8 mouse cellular contexts compared by ENCODE assay signal in the genomic region with DNA sequence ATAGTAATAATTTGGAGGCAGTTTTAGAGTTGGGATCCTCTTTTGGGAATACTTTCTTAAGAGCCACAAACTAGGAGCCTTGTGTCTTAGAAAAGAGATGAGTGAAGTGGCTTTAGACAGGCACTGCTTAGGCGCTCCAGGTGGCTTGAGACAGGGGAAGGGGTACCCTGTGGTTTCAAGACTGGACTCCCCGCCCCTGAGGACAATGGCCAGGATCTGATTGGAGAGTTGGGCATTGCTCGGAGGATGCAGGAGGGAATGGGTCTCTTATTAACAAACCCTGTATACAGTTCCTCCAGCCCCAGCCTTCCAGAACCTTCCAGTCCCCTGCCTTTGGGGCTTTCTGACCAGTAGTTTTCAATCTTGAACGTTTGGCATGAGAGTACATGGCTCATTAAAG. TPM values are rescaled to one million over a fixed set of nuclear protein-coding genes. Genes with fewer than 3 reads are reported as not detected.
A peak's percentile ranks its signal among the peaks of the same experiment; 100 is the strongest.
DNase-seq lines count a peak whose midpoint lies in the region; ATAC-seq and TF ChIP-seq lines count a peak whose summit lies in the region.

No protein-coding gene starts in this region.

- no peaks in the 10 kb centered on the region; the same call in 1 of the 2 replicates for H3K36me3 ChIP-seq in kidney, embryonic 14.5 days (ENCODE audit: control insufficient read depth, insufficient read depth, low read length)
- H3K36me3 ChIP-seq in embryonic facial prominence, embryonic 12.5 days, result no peaks in the 10 kb centered on the region
- no peaks in the 10 kb centered on the region for H3K36me3 ChIP-seq in intestine, postnatal 0 days (ENCODE audit: control insufficient read depth, insufficient read depth)
- H3K36me3 ChIP-seq in neural tube, embryonic 12.5 days, result no peaks in the 10 kb centered on the region

- H3K4me3 ChIP-seq in kidney, embryonic 14.5 days (ENCODE audit: low read length), result peak overlapping the region; percentile 85; the same call in 1 of the 2 replicates
- H3K4me3 ChIP-seq in embryonic facial prominence, embryonic 12.5 days, result peak overlapping the region; percentile 59
- peak overlapping the region; percentile 66 for H3K4me3 ChIP-seq in intestine, postnatal 0 days (ENCODE audit: low read depth, low read length)
- no peak overlapping the region for H3K4me3 ChIP-seq in neural tube, embryonic 12.5 days

- H3K27me3 ChIP-seq in kidney, embryonic 14.5 days (ENCODE audit: control insufficient read depth, insufficient read depth, low read length), result no peaks in the 10 kb centered on the region
- H3K27me3 ChIP-seq in embryonic facial prominence, embryonic 12.5 days, result no peaks in the 10 kb centered on the region
- peaks cover 7% of the 10 kb centered on the region; the same call in 1 of the 2 replicates for H3K27me3 ChIP-seq in intestine, postnatal 0 days (replicated peaks; ENCODE audit: control insufficient read depth, insufficient read depth, low read length)
- peaks cover 3% of the 10 kb centered on the region; the same call in 1 of the 2 replicates for H3K27me3 ChIP-seq in neural tube, embryonic 12.5 days (replicated peaks)

- peak; percentile 45; the same call in 1 of the 2 replicates for ATAC-seq in kidney, embryonic 14.5 days (ENCODE audit: low FRiP score, low TSS enrichment)
- no peak for ATAC-seq in embryonic facial prominence, embryonic 12.5 days (ENCODE audit: insufficient number of reproducible peaks, insufficient read depth, low FRiP score, low TSS enrichment)
- ATAC-seq in intestine, postnatal 0 days, result no peak
- no peak for ATAC-seq in neural tube, embryonic 12.5 days (ENCODE audit: low FRiP score, low read depth)

- H3K27ac ChIP-seq in kidney, embryonic 14.5 days (ENCODE audit: low read depth, low read length), result peak overlapping the region; percentile 82; the same call in 1 of the 2 replicates
- peak overlapping the region; percentile 99; the same call in 1 of the 2 replicates for H3K27ac ChIP-seq in embryonic facial prominence, embryonic 12.5 days
- H3K27ac ChIP-seq in intestine, postnatal 0 days (ENCODE audit: low read depth, low read length), result no peak overlapping the region
- no peak overlapping the region for H3K27ac ChIP-seq in neural tube, embryonic 12.5 days

- no peak for DNase-seq in kidney, adult 9 months
- no peak for DNase-seq in cerebellum, postnatal 25 days
- DNase-seq in spleen, postnatal 14 days (ENCODE audit: low spot score in 2 of 2), result no peak
- DNase-seq in gastrocnemius, adult 18-20 months (ENCODE audit: low spot score), result no peak

- peak overlapping the region; percentile 92; the same call in 1 of the 2 replicates for H3K9ac ChIP-seq in kidney, embryonic 14.5 days (ENCODE audit: low read depth, low read length)
- no peak overlapping the region for H3K9ac ChIP-seq in embryonic facial prominence, embryonic 12.5 days
- no peak overlapping the region for H3K9ac ChIP-seq in intestine, postnatal 0 days (ENCODE audit: low read depth, low read length)
- no peak overlapping the region for H3K9ac ChIP-seq in neural tube, embryonic 12.5 days

- H3K4me2 ChIP-seq in kidney, embryonic 14.5 days (replicated peaks; ENCODE audit: low read depth, low read length), result peak overlapping the region; percentile 83
- H3K4me2 ChIP-seq in embryonic facial prominence, embryonic 12.5 days (replicated peaks), result peak overlapping the region; percentile 80
- H3K4me2 ChIP-seq in intestine, postnatal 0 days (replicated peaks; ENCODE audit: low read depth), result peak overlapping the region; percentile 84
- H3K4me2 ChIP-seq in neural tube, embryonic 12.5 days (replicated peaks), result peak overlapping the region; percentile 83

- H3K4me1 ChIP-seq in kidney, embryonic 14.5 days (ENCODE audit: control insufficient read depth, insufficient read depth, low read length), result peaks cover 21% of the 10 kb centered on the region; the same call in 1 of the 2 replicates
- H3K4me1 ChIP-seq in embryonic facial prominence, embryonic 12.5 days, result peaks cover 25% of the 10 kb centered on the region
- H3K4me1 ChIP-seq in intestine, postnatal 0 days (replicated peaks; ENCODE audit: control insufficient read depth, insufficient read depth, low read length), result no peaks in the 10 kb centered on the region
- peaks cover 8% of the 10 kb centered on the region for H3K4me1 ChIP-seq in neural tube, embryonic 12.5 days

- WGBS in kidney, embryonic 14.5 days, result 5% methylated on average over 4 of the region's 4 CpGs
- 5% methylated on average over 4 of the region's 4 CpGs for WGBS in embryonic facial prominence, embryonic 12.5 days
- WGBS in intestine, postnatal 0 days, result 11% methylated on average over 4 of the region's 4 CpGs
- 2% methylated on average over 4 of the region's 4 CpGs for WGBS in neural tube, embryonic 12.5 days

- H3K9me3 ChIP-seq in kidney, embryonic 14.5 days (ENCODE audit: control insufficient read depth, low read length), result peaks cover 3% of the 10 kb centered on the region; the same call in 1 of the 2 replicates
- no peaks in the 10 kb centered on the region for H3K9me3 ChIP-seq in embryonic facial prominence, embryonic 12.5 days
- no peaks in the 10 kb centered on the region for H3K9me3 ChIP-seq in intestine, postnatal 0 days (ENCODE audit: control insufficient read depth)
- no peaks in the 10 kb centered on the region for H3K9me3 ChIP-seq in neural tube, embryonic 12.5 days

- no peak for TF ChIP-seq CTCF in intestine, postnatal 0 days (IDR thresholded peaks at IDR 0.05; ENCODE audit: low read depth)

RNA-seq across cellular contexts. Expression of a gene that starts 0.6 kb away (rescaled TPM):
- polyA plus RNA-seq in kidney, embryonic 14.5 days (2014; fragmentation: Nextera tagmentation; extraction: Ambion mirVana), result 43.4 and 49.1 TPM in 2 replicates
- 37.6 and 38.4 TPM in 2 replicates for polyA plus RNA-seq in embryonic facial prominence, embryonic 12.5 days (2016; fragmentation: Nextera tagmentation; extraction: Ambion mirVana)
- 14.2 and 16.4 TPM in 2 replicates for polyA plus RNA-seq in intestine, postnatal 0 days (2015; fragmentation: Nextera tagmentation; extraction: Ambion mirVana)
- polyA plus RNA-seq in neural tube, embryonic 12.5 days (2016; fragmentation: Nextera tagmentation; extraction: Ambion mirVana), result 18.9 and 21.3 TPM in 2 replicates
- 10 to 100 TPM in 1 of 2 experiments, 1 to 10 TPM in 1; 7.2 to 11.4 TPM for total RNA-seq in gastrocnemius, adult 18-20 months (2021)

Comparison
In these comparisons a context has a peak if more than half of its experiments do, and no peak if none do; other contexts are left out.
1. H3K27ac ChIP-seq: peak in kidney, embryonic 14.5 days (single experiment) and embryonic facial prominence, embryonic 12.5 days (single experiment); none in intestine, postnatal 0 days (single experiment) and neural tube, embryonic 12.5 days (single experiment).
2. Peak in every context shown above with its lines, with median percentiles within 50 percentile points of each other: H3K4me2 ChIP-seq.